Mouse (Mus musculus): Measurements from ENCODE around the gene Rpusd1. TPM values are rescaled to one million over a fixed set of nuclear protein-coding genes. Genes with fewer than 3 reads are reported as not detected.

Gene Rpusd1
- not detected for polyA plus RNA-seq (2014; fragmentation: Illumina TruSeq; extraction: RNeasy Lipid Tissue Mini Kit (QIAGEN cat#74804); ENCODE audit: low read depth, low replicate concordance)

DNA sequence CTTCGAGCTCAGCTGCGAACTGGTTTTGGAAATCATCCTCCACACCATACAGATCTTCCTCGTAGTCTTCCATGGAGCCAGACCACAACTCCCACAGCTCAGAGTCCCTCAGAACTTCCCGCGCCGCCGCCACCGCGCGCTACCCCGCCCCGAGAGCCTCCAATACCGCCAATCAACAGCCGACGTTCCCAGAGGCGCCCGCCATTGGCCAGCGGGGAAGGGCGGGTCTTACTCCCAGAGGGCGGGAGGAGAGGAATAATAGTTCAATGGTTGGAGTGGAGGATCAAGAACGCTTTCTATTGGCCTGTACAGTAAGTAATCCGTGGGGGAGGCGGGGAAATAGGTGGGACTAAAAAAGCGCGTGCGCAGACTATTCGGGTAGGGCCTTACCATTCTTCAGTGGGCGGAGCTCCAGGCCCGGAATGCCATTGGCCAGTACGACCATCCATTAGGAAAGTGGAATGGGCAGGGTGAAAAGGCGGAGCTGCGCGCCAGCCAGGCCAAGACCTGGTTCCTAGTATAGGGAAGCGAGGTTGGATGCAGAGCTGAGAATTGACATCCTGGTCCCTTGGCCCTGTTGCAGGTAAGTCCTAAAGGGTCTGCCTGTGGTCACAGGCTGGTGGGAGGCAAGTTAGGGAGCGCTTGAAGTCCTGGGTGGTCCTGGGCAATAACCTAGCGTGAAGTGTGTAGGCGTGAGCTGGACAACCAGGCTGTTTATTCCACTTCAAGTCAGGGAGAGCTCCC, at the start of gene Rpusd1, which contains the start of gene Chtf18:
Gene Rpusd1 (plus strand): TSS at position 406 of the 744 bp plus-strand sequence.
Gene Chtf18 (minus strand): TSS at position 155 of the 744 bp plus-strand sequence.

DNA sequence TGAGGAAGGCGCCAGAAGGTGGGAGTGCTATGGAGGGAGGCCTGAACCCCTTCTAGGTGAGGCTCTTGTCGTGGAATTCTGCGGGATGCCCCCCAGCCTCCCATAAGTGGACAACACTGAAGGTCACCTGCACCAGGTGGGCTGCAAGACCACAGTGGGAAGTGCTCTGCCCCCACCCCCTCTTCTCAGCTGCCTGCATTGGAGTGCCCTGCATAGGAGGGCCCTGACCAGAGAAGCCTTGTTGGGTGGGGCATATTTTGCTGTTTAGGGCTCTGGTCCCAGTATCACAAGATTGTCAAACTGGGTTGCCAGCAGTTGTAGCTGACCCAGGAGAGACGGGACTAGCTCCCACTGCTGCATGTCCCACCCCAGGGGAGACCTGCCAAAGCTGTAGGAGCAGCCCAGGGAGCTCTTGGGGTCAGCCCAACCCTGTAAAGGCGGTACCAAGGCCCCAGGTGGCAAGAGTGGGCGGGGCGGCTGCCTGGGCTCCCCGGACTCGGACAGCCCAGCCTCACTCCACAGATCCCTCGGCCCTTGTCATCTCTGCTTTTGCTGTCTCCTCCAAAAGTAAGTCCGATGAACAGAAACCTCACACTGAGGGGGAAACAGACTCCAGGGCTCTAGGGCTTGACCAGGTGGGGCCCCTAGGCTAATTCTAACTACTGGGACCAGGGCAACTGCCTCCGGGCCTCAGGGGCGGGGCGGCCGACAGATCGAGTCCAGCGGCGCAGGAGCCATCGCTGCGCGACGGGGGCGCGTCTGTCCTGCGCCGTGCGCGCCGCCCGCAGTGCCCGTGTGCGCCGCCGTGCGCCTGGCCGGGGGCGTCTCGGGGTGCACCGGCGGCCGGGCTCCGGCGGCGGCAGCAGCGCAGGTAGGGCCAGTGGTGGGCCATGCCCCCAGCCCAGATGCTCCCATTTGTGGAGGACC, 10.5 kb upstream of the Rpusd1 start, which contains the start of gene Gng13:
Gene Gng13 (plus strand): TSS at position 461 of the 927 bp plus-strand sequence.

DNA sequence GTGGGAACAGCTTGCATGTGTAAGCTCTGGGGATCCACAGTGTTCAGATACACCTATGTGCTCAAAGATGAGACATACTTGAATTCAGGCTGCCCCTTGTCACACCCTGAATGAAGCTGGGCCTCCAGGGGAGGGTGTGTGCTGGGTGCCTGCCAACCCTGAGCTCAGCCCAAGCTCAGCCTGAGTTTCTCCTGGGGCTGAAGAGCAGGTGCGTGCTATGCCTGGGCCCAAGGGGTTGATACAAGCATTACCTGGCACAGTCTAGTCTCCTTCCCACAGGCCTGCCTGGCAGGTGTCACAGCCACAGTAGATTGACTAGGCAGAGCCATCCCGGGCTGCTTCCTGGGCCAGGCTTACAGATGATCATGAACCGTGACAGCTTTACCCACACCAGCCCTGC, 8.3 kb downstream of the Rpusd1 start, which contains the start of gene Mslnl:
Gene Mslnl (plus strand): TSS at position 298 of the 400 bp plus-strand sequence.

DNA sequence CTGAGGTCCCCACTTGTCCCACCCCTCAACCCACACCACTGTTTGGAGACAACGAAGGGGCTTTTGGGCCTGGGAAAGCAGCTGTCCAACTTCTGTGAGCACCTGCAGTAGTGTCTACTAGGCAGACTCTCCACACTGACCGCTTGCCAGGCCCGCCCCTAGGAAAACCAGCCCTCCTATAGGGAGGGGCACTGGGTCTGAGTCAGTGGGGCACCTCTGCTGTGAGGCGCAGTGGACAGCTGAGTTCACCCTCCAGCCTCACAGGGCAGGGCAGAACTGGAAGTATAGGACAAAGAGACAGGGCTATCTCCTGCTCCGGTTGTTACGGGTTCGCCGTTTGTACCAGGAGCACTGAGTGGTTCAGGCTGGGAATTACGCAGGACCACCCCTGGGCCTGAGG, 26.8 kb downstream of the Rpusd1 start, which contains the start of gene Msln:
Gene Msln (minus strand): TSS at position 138 of the 400 bp plus-strand sequence.

DNA sequence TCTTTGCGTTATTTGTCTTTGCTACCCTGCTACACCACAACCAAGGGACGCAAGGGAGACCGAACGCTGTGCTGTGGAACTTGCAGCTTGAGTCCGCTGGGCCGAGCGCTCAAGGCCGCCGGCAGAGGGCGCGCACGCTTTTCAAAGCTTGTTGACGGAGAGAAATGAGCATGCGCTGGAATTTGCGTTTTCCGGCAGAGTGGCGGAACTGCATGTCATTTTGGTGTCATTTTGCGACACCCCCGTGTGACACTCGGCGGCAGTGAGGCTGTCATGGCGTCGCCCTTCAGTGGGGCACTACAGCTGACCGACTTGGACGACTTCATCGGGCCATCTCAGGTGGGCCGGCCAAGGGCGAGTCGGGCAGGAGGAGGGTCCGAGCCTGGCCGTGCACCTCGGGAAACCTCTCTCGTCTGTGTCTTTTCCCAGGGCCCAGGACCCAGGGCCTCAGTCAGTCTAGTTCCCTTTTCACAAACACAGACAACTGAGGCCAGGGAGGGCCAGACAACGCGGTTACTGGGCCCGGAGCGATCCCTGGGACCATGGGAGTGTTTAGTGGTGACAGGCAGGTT, 46.2 kb downstream of the Rpusd1 start, which contains the start of gene Narfl:
Gene Narfl (plus strand): TSS at position 228 of the 572 bp plus-strand sequence.

Other genes starting within 250 kb of the Rpusd1 start
- gene Sstr5, start 230.4 kb upstream of the Rpusd1 start, polyA plus RNA-seq (2014; fragmentation: Illumina TruSeq; extraction: RNeasy Lipid Tissue Mini Kit (QIAGEN cat#74804); ENCODE audit: low read depth, low replicate concordance): not detected
- gene Sox8, start 157.0 kb upstream of the Rpusd1 start, polyA plus RNA-seq (2014; fragmentation: Illumina TruSeq; extraction: RNeasy Lipid Tissue Mini Kit (QIAGEN cat#74804); ENCODE audit: low read depth, low replicate concordance): 0.29 TPM
- gene Lmf1, start 148.6 kb upstream of the Rpusd1 start, polyA plus RNA-seq (2014; fragmentation: Illumina TruSeq; extraction: RNeasy Lipid Tissue Mini Kit (QIAGEN cat#74804); ENCODE audit: low read depth, low replicate concordance): 0.47 TPM
- gene Gng13, start 10.5 kb upstream of the Rpusd1 start, polyA plus RNA-seq (2014; fragmentation: Illumina TruSeq; extraction: RNeasy Lipid Tissue Mini Kit (QIAGEN cat#74804); ENCODE audit: low read depth, low replicate concordance): not detected
- gene Chtf18, start 251 bp upstream of the Rpusd1 start, polyA plus RNA-seq (2014; fragmentation: Illumina TruSeq; extraction: RNeasy Lipid Tissue Mini Kit (QIAGEN cat#74804); ENCODE audit: low read depth, low replicate concordance): not detected
- gene Mslnl, start 8.4 kb downstream of the Rpusd1 start, polyA plus RNA-seq (2014; fragmentation: Illumina TruSeq; extraction: RNeasy Lipid Tissue Mini Kit (QIAGEN cat#74804); ENCODE audit: low read depth, low replicate concordance): not detected
- gene Msln, start 26.7 kb downstream of the Rpusd1 start, polyA plus RNA-seq (2014; fragmentation: Illumina TruSeq; extraction: RNeasy Lipid Tissue Mini Kit (QIAGEN cat#74804); ENCODE audit: low read depth, low replicate concordance): not detected
- gene Narfl, start 46.1 kb downstream of the Rpusd1 start, polyA plus RNA-seq (2014; fragmentation: Illumina TruSeq; extraction: RNeasy Lipid Tissue Mini Kit (QIAGEN cat#74804); ENCODE audit: low read depth, low replicate concordance): 3.4 TPM
- 0.64 TPM for gene Haghl, start 58.0 kb downstream of the Rpusd1 start, polyA plus RNA-seq (2014; fragmentation: Illumina TruSeq; extraction: RNeasy Lipid Tissue Mini Kit (QIAGEN cat#74804); ENCODE audit: low read depth, low replicate concordance)
- gene Ccdc78, start 58.9 kb downstream of the Rpusd1 start, polyA plus RNA-seq (2014; fragmentation: Illumina TruSeq; extraction: RNeasy Lipid Tissue Mini Kit (QIAGEN cat#74804); ENCODE audit: low read depth, low replicate concordance): not detected
- 0.52 TPM for gene Fam173a, start 65.2 kb downstream of the Rpusd1 start, polyA plus RNA-seq (2014; fragmentation: Illumina TruSeq; extraction: RNeasy Lipid Tissue Mini Kit (QIAGEN cat#74804); ENCODE audit: low read depth, low replicate concordance)
- gene AC134908.4, start 68.0 kb downstream of the Rpusd1 start, polyA plus RNA-seq (2014; fragmentation: Illumina TruSeq; extraction: RNeasy Lipid Tissue Mini Kit (QIAGEN cat#74804); ENCODE audit: low read depth, low replicate concordance): 1.1 TPM
- gene Metrn, start 69.5 kb downstream of the Rpusd1 start, polyA plus RNA-seq (2014; fragmentation: Illumina TruSeq; extraction: RNeasy Lipid Tissue Mini Kit (QIAGEN cat#74804); ENCODE audit: low read depth, low replicate concordance): 0.17 TPM
- gene Fbxl16, start 81.4 kb downstream of the Rpusd1 start, polyA plus RNA-seq (2014; fragmentation: Illumina TruSeq; extraction: RNeasy Lipid Tissue Mini Kit (QIAGEN cat#74804); ENCODE audit: low read depth, low replicate concordance): 15.0 TPM
- gene Wdr24, start 96.0 kb downstream of the Rpusd1 start, polyA plus RNA-seq (2014; fragmentation: Illumina TruSeq; extraction: RNeasy Lipid Tissue Mini Kit (QIAGEN cat#74804); ENCODE audit: low read depth, low replicate concordance): 0.47 TPM
- 3.6 TPM for gene Jmjd8, start 101.2 kb downstream of the Rpusd1 start, polyA plus RNA-seq (2014; fragmentation: Illumina TruSeq; extraction: RNeasy Lipid Tissue Mini Kit (QIAGEN cat#74804); ENCODE audit: low read depth, low replicate concordance)
- 8.2 TPM for gene Stub1, start 105.7 kb downstream of the Rpusd1 start, polyA plus RNA-seq (2014; fragmentation: Illumina TruSeq; extraction: RNeasy Lipid Tissue Mini Kit (QIAGEN cat#74804); ENCODE audit: low read depth, low replicate concordance)
- not detected for gene Rhbdl1, start 109.6 kb downstream of the Rpusd1 start, polyA plus RNA-seq (2014; fragmentation: Illumina TruSeq; extraction: RNeasy Lipid Tissue Mini Kit (QIAGEN cat#74804); ENCODE audit: low read depth, low replicate concordance)
- not detected for gene Gm20683, start 114.1 kb downstream of the Rpusd1 start, polyA plus RNA-seq (2014; fragmentation: Illumina TruSeq; extraction: RNeasy Lipid Tissue Mini Kit (QIAGEN cat#74804); ENCODE audit: low read depth, low replicate concordance)
- 19.9 TPM for gene Rhot2, start 117.2 kb downstream of the Rpusd1 start, polyA plus RNA-seq (2014; fragmentation: Illumina TruSeq; extraction: RNeasy Lipid Tissue Mini Kit (QIAGEN cat#74804); ENCODE audit: low read depth, low replicate concordance)
- gene Wdr90, start 133.8 kb downstream of the Rpusd1 start, polyA plus RNA-seq (2014; fragmentation: Illumina TruSeq; extraction: RNeasy Lipid Tissue Mini Kit (QIAGEN cat#74804); ENCODE audit: low read depth, low replicate concordance): 2.5 TPM
- gene Mcrip2, start 141.1 kb downstream of the Rpusd1 start, polyA plus RNA-seq (2014; fragmentation: Illumina TruSeq; extraction: RNeasy Lipid Tissue Mini Kit (QIAGEN cat#74804); ENCODE audit: low read depth, low replicate concordance): 5.5 TPM
- 24.4 TPM for gene Mettl26, start 147.4 kb downstream of the Rpusd1 start, polyA plus RNA-seq (2014; fragmentation: Illumina TruSeq; extraction: RNeasy Lipid Tissue Mini Kit (QIAGEN cat#74804); ENCODE audit: low read depth, low replicate concordance)
- not detected for gene Wfikkn1, start 153.2 kb downstream of the Rpusd1 start, polyA plus RNA-seq (2014; fragmentation: Illumina TruSeq; extraction: RNeasy Lipid Tissue Mini Kit (QIAGEN cat#74804); ENCODE audit: low read depth, low replicate concordance)
- 2.7 TPM for gene Rab40c, start 192.1 kb downstream of the Rpusd1 start, polyA plus RNA-seq (2014; fragmentation: Illumina TruSeq; extraction: RNeasy Lipid Tissue Mini Kit (QIAGEN cat#74804); ENCODE audit: low read depth, low replicate concordance)
- 41.2 TPM for gene Pigq, start 217.3 kb downstream of the Rpusd1 start, polyA plus RNA-seq (2014; fragmentation: Illumina TruSeq; extraction: RNeasy Lipid Tissue Mini Kit (QIAGEN cat#74804); ENCODE audit: low read depth, low replicate concordance)
- gene Nhlrc4, start 217.3 kb downstream of the Rpusd1 start, polyA plus RNA-seq (2014; fragmentation: Illumina TruSeq; extraction: RNeasy Lipid Tissue Mini Kit (QIAGEN cat#74804); ENCODE audit: low read depth, low replicate concordance): not detected
- gene A930017K11Rik, start 224.9 kb downstream of the Rpusd1 start, polyA plus RNA-seq (2014; fragmentation: Illumina TruSeq; extraction: RNeasy Lipid Tissue Mini Kit (QIAGEN cat#74804); ENCODE audit: low read depth, low replicate concordance): not detected